Mouse (Mus musculus): ENCODE data around the gene Pdzd2. TPM values are rescaled to one million over a fixed set of nuclear protein-coding genes. Genes with fewer than 3 reads are reported as not detected.

Pdzd2 gene
- total RNA-seq, 2 experiments from 2014 or later: 31.5 to 34.4 TPM

- DNase-seq: no peak
- intact Hi-C loops (cut with DNase I; ENCODE audit: low total_unique reads): loop anchor here (5.0 kb wide), 1 partner anchor 146 kb away; no protein-coding TSS in a partner anchor
Measured at GRCm38 (mm10) chr15:12738301-12739093, 1.2 kb downstream of the Pdzd2 start.

- intact Hi-C loops (cut with DNase I; ENCODE audit: low total_unique reads): loop anchor here (5.0 kb wide), 1 partner anchor 143 kb away; no protein-coding TSS in a partner anchor
- no peak for DNase-seq
Measured at GRCm38 (mm10) chr15:12735208-12735607, 4.5 kb downstream of the Pdzd2 start.

DNA sequence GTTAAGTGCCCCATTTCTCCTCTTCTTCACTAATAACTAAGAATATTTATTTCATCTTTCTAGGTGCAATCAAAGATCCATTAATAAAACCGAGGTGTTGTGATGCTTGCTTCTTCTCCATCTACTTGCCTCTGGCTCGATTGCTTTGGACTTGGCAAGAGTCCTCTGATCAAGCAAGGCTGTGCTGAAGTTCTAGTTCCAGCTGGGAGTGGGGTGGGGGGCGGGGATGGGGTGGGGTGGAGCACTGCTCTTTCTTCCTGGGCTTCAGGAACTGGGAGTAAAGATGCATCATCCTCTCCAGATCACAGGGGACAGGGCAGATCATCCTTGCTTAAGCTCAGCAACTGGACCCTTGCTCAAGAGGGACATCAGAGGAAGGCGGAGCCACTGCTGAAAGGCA is 5.5 kb downstream of the Pdzd2 start:
- no peak for DNase-seq
- intact Hi-C loops (cut with DNase I; ENCODE audit: low total_unique reads): no loop called here

DNA sequence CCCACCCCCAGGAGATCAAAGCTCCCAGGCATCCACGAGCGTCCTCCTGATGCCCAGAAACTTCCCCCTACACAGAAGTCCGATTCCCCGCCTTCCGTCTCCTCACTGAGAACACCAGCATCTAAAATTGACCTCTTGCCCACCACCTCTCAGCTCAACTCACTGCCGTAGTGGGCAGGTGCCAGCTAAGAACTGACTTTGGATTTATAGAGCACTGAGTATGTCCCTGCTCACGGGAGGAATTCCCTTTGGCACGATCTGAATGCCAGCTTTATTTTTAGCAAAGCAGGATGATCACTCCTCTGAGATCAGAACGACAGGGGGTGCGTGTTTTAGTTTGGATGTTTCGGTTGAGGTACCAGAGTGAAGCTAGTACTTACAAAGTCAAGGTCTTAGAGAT is 7.1 kb downstream of the Pdzd2 start:
- intact Hi-C loops (cut with DNase I; ENCODE audit: low total_unique reads): no loop called here
- DNase-seq: no peak

DNA sequence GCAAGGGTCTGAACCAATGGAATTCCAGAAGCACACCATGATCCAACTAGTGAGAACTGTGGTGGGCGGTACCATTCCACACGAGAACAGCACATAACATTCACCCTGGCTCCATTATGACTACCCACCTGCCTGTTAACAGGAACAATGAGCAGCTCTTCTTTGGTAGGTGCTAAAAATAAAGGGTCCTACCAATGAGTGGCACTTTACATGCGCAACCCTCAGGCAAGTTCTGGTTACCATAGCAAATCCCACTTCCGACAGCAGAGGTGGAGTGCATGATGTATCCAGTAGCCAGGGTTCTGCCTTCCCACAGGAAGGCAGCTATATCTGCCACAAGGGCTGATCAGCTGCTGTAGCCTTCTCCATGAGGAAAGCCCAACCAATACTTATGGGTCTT is 11.3 kb downstream of the Pdzd2 start:
- DNase-seq: no peak
- intact Hi-C loops (cut with DNase I; ENCODE audit: low total_unique reads): no loop called here

GRCm38 (mm10) chr15:12725256-12725655 is 14.5 kb downstream of the Pdzd2 start:
- no peak for DNase-seq
- intact Hi-C loops (cut with DNase I; ENCODE audit: low total_unique reads): no loop called here

DNA sequence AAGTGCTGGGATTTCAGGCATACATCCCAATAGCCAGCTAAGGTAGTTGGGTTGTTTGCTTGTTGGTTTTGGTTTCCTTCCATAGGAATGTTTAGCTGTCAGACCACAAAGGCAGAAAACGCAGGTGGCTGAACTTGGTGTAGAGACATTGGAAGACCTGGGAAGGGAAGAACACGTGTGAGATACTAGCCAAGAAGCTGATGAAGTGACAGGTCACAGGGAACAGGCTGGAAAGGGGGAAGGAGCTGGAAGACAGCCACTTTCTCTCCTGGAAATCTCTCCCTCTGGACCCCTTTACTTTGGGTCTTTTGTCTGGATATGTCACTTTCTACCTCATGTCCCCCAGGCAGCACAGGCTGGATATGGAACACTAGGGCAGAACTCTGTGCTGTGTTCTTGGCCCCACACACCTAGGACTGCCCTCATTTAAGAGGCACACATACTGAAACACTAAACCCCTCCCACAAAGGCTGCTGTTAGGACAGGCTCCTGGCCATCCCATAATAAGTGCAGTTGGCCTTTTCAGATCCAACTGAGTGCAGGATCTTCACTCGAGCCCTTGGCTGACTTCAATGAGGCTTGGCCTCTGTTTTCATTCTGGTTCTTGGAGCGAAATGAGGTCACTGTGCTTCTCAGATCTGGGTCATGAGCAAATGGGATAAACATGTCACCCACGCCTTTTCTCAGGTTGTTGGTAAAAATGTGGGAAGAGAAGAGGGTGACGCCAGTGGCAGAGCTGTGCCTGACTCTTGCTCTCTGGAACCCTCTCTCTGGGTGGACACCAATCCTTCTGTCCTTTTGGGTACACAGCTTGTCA is 17.8 kb downstream of the Pdzd2 start:
- DNase-seq: peak; percentile 43
- intact Hi-C loops (cut with DNase I; ENCODE audit: low total_unique reads): no loop called here

DNA sequence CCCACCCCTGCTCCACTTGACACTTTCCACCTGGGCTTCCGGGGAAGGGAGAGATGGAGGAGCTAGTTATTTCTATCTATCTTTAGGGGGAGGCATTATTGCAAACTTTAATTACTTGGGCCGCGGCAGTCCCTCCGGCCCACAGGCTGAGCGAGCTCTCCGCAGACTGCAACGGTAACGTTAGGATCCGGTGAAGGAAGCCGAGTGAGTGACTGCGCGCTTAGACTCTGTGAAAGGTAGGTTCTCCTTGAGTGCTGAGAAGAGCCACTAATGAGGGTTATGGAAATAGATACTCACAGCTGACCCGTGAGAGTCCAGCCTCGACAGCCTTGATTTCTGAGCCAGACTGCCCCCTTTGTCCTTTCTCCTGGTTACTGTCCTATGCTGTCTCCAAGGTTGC is 20.9 kb downstream of the Pdzd2 start:
- intact Hi-C loops (cut with DNase I; ENCODE audit: low total_unique reads): no loop called here
- DNase-seq: no peak

- DNase-seq: no peak
- intact Hi-C loops (cut with DNase I; ENCODE audit: low total_unique reads): no loop called here
Measured at GRCm38 (mm10) chr15:12717410-12717809, 22.3 kb downstream of the Pdzd2 start.

DNA sequence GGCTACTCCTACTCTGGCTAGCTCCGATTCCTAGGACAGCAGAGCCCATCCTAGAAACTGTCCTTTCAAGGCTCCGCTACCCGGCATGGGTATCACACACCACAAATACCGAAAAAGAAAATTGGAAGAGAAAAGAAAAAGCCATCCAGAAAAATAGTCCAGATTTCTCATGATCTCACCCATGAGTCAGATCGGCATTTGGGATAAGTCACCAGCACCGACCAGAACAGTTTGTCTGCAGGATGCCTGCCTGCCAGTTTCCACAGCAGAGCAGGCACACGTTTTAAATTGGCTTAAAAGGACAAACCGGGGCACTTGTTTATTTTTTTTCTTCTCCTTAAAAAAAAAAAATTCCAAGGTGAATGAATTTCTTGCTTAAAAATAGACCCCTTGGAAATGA is 22.8 kb downstream of the Pdzd2 start:
- intact Hi-C loops (cut with DNase I; ENCODE audit: low total_unique reads): no loop called here
- DNase-seq: no peak

DNA sequence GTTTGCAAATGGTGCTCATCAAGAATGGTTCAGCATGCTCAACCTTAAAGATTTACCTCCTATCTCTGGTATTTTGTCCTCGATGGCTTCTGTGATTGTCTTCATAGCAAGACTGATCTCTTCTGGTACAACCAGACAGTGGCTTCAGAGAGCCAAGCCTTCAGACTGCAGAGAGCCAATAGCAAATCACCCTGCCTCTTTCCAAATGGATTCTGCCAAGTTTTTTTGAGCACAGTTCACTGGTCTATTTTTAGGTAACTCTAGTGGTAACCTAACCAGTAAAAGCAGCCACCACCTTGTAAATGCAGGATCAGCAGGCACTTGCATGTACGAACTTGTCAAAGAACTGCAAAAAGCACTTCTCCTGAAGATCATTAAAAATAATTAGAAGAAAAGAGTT is 25.4 kb downstream of the Pdzd2 start:
- intact Hi-C loops (cut with DNase I; ENCODE audit: low total_unique reads): no loop called here
- peak; percentile 20 for DNase-seq

GRCm38 (mm10) chr15:12713216-12713615 is 26.5 kb downstream of the Pdzd2 start:
- intact Hi-C loops (cut with DNase I; ENCODE audit: low total_unique reads): no loop called here
- DNase-seq: no peak

DNA sequence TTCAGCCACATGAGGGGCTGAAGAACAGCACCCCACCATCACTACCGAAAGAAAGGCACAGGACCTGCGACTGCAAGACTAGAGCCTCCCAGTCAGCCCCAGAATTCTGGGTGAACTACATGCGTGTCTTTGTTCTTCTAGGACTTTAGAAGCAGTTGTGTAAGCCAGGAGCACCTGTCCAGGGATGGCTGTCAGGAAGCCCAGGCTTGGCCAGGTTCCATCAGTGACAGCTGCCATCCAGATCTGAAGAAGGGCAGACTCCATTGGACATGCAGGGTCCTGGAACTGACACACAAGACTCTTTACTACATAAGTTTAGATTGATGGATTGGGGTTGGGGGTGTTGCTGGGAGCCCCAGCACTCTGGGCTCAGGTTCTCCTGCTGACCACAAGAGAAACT is 29.7 kb downstream of the Pdzd2 start:
- intact Hi-C loops (cut with DNase I; ENCODE audit: low total_unique reads): no loop called here
- peak; percentile 65 for DNase-seq

DNA sequence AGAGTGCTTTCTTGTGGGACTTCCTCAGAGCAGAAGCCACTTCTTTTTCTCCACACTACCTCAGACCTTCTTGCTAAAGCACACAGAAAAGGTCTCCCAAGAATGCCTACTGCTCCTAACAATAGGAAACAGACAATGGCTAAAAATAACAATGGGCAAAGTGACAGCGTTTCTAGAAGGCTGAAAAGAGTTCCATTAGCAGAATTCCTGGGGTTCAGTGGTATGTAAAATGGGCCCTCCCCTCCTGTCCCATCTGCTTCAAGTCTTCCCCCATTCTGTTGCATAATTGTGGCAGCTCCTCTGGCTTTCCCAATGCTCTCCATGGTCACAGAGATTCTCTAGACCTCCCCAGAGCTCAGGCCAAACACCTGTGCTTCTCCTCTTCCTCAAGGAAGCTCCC is 31.4 kb downstream of the Pdzd2 start:
- no peak for DNase-seq
- intact Hi-C loops (cut with DNase I; ENCODE audit: low total_unique reads): no loop called here

GRCm38 (mm10) chr15:12706902-12707301 is 32.8 kb downstream of the Pdzd2 start:
- intact Hi-C loops (cut with DNase I; ENCODE audit: low total_unique reads): no loop called here
- DNase-seq: no peak

- DNase-seq: peak; percentile 39
- intact Hi-C loops (cut with DNase I; ENCODE audit: low total_unique reads): loop anchor here (5.0 kb wide), 1 partner anchor 58 kb away; no protein-coding TSS in a partner anchor
Measured at GRCm38 (mm10) chr15:12700367-12700766, 39.4 kb downstream of the Pdzd2 start.

DNA sequence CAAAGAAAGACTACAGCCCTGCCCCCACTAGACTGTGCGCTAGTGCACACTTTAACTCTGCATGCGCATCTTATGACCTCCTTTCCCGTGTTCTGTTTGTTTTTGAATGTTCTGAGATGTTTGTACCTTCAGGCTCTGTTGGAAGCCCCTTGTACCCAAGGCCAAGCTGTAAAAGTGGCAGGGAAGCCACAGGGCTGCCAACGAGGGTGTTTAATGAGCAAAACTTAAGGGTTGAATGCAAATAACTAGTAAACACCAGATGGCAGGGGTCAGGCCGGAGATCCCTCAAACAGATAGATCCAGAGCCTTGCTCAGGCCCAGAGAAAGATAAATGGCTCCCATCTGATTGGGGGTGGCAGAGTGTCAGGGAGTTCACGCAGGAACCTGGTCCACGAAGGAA is 42.0 kb downstream of the Pdzd2 start:
- intact Hi-C loops (cut with DNase I; ENCODE audit: low total_unique reads): no loop called here

GRCm38 (mm10) chr15:12696889-12697288 is 42.8 kb downstream of the Pdzd2 start:
- intact Hi-C loops (cut with DNase I; ENCODE audit: low total_unique reads): no loop called here
- no peak for DNase-seq

More for the DNA sequence above, 42.0 kb downstream of the Pdzd2 start:
- DNase-seq: no peak

- intact Hi-C loops (cut with DNase I; ENCODE audit: low total_unique reads): loop anchor here (10.0 kb wide), 1 partner anchor 95 kb away; no protein-coding TSS in a partner anchor
- no peak for DNase-seq
Measured at GRCm38 (mm10) chr15:12689716-12690381, 49.9 kb downstream of the Pdzd2 start.

DNA sequence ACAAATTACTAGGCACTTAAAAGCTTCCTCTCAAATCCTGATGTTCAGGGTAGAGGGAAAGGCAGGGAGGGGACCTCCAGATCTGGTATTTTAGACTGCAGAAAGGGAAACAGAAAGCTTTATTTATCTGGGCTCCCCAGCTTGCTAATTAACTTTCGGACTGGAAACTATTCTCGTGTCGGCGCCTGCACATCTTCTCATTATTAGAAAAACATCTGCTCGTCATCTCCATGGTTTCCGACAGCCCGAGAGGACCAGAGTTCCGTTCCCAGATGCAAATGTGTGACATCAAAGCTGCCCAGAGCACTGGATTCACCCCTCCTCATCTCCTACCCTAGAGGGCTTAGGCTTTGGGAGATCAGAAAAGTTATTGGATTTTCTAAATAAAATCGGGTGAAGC is 57.2 kb downstream of the Pdzd2 start:
- DNase-seq: no peak
- intact Hi-C loops (cut with DNase I; ENCODE audit: low total_unique reads): loop anchor here (10.0 kb wide), 1 partner anchor 102 kb away; no protein-coding TSS in a partner anchor

Measured in gastrocnemius, postnatal 14 days (tissue).